Mouse (Mus musculus) T-helper 2 cell (primary cell): ENCODE measurements around the gene Zfp428.

Source experiments
- in situ Hi-C: fragments of 300-600 bp; cut with MboI, MseI; formaldehyde crosslinking; loops from one replicate; pipeline ENCODE4 v1.15.1; 2025; ENCODE audit warnings: high pct_unique_total_duplicates

The Zfp428 gene

DNA sequence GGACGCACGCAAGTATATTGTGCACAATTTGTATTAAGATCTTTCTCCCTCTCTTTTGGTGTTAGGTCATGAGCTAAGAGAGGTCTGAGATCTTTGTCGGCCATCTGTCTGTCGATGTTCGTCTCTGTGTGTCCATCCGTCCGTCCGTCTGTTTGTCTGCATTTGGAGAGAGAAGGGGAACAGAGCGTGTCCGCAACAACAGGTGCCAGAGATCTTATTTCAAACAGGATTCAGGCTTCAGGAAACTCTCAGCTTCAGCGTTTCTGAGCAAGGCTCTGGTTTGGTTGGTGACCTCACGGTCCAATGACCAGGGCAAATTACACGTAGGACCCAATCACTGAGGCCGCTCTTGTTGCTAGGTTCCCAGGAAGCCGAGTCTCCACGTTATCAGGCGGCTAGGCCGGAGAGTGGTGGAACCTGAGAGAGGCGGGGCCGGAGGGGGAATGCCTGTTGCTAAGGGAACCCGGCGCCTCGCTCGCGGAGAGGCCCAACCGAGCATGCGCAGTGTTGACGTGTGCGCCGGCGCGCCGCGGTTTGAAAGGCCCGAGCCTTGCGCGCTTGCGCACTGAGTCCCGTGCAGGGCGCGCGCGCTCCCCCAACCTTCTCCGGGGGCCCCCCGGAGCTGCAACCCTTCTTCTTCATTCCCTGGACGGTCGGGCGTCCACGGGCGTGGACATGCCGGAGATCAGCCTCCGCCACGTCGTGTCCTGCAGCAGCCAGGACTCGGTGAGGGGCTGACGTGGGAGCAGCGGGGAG is 40.0 kb downstream of the Zfp428 start:
- in situ Hi-C loops = no loop called here

DNA sequence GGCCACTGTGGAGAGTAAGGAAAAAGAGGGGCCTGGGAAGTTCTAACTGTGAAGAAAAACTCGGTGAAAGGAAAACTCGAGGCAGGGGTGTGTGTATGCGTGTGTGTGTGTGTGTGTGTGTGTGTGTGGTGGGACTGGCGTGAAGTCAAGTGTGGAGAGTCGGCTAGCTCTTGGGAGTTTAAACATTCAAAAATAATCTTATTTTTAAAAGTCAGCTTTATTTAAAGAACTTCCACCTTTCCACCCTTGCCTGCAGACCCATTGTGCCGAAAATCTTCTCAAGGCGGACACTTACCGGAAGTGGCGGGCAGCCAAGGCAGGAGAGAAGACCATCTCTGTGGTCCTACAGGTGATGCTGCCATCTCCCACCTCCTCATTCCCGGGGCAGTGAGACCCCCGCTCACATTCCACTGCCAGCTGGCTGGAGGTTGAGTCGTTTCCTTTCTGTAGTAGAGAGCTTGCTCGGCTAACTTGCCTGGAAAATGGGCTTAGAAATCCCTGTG is 40.8 kb downstream of the Zfp428 start:
- in situ Hi-C loops = no loop called here

- in situ Hi-C loops = no loop called here
Measured at GRCm38 (mm10) chr7:24551985-24552759, 45.4 kb downstream of the Zfp428 start.

DNA sequence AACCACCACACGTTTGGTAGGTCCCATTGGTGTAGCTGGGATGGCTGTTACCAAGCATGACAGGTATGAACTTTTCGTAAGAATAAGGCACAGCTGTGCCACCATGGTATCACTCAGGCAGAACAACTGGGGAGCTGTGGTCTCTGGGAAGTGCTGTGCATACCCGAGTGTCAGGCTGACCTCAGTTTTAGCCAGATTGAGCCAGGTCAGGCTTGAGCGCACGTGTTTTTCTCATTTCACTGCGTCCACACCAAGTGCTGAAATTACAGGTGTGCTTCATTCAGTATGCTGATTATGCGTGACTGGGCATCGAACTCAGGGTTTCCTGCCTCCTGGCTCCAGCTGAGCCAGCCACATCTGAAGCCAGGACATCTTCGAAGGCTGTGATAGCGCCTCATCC is 49.0 kb downstream of the Zfp428 start:
- in situ Hi-C loops = no loop called here

GRCm38 (mm10) chr7:24561450-24561849 is 54.6 kb downstream of the Zfp428 start:
- in situ Hi-C loops = no loop called here

DNA sequence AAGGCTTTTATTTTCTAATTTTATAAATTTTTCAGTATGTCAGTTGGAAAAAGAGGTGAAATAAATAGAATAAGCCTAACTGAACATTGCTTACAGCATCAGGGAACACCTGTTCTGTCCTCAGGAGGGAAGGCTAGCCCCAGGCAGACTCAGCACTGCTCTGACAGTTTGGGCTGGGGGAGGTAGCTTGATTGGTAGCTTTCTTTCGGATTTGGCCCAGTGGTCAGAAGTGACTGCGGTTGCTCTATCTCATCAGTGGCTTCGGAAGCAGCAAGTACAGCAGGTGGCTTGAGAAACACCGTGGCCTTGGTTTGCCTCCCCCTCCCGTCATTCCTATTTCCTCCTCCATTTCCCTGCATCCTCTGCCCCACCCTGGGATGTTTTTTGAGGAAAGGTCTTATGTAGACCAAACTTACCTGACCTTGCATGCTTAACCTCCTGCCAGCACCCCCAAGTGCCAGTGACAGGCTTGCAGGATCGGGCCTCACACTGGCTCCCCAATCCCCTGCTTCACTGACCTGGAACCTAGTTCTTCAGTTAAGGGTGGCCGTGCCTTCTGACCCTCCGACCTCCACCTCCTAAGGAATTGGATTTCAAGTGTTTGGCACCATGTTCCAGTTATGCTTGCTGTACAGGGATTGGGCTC is 56.5 kb downstream of the Zfp428 start:
- in situ Hi-C loops = no loop called here

GRCm38 (mm10) chr7:24563837-24564206 is 57.0 kb downstream of the Zfp428 start:
- in situ Hi-C loops = no loop called here

GRCm38 (mm10) chr7:24564607-24565265 is 57.9 kb downstream of the Zfp428 start:
- in situ Hi-C loops = no loop called here
